Mouse (Mus musculus) T-helper 17 cell (primary cell): ENCODE measurements at regions not wholly inside any gene's neighbourhood (a gene's known extent, or its start where the extent isn't known, plus 50 kb on each side); places are given as distances from the start of the nearest gene placed in this dataset.
"Not testable (repeated sequence)": the region's sequence is repeated elsewhere in the genome, so short reads cannot be mapped to it uniquely, and the experiment has no call there.

Experiments used
- in situ Hi-C, 2 experiments: fragments of 300-600 bp; cut with MboI, MseI; formaldehyde crosslinking; loops; 1 replicate in 1 of 2; 2 replicates in 1 of 2; pipeline ENCODE4 v1.15.1; 2025; ENCODE audit warnings: high pct_unique_total_duplicates in 2 of 2

DNA sequence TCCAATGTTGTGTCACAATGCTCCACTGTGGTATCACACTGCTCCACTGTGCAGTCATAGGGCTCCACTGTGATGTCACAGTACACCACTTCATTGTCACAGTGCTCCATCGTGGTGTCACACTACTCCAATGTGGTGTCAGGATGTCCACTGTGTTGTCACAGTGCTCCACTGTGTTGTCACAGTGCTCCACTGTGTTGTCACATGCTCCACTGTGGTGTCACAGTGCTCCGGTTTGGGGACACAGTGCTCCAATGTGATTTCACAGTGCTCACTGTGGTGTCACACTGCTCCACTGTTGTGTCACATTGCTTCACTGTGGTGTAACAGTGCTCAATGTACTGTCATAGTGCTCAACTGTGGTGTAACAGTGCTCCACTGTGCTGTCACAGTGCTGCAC, 108.1 kb upstream of the Scaf8 start:
- in situ Hi-C loops: no loop called here

DNA sequence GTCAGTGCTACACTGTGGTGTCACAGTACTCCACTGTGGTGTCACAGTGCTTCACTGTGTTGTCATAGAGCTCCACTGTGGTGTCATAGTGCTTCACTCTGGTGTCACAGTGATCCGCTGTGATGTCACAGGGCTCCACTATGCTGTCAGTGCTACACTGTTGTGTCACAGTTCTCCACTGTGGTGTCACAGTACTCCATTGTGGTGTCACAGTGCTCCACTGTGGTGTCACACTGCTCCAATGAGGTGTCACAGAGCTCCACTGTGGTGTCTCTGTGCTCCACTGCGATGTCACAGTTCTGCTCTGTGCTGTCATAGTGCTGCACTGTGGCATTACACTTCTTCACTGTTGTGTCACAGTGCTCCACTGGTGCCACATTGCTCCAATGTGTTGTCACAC, 107.5 kb upstream of the Scaf8 start:
- in situ Hi-C loops: no loop called here

DNA sequence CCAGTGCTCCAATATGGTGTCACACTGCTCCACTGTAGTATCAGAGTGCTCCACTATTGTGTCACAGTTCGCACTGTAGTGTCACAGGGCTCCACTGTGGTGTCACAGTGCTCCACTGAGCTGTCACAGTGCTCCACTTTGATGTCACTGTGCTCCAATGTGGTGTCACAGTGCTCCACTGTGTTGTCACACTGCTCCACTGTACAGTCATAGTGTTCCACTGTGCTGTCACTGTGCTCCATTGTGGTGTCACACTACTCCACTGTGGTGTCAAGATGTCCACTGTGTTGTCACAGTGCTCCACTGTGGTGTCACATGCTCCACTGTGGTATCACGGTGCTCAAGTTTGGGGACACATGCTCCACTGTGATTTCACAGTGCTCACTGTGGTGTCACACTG, 104.8 kb upstream of the Scaf8 start:
- in situ Hi-C loops: no loop called here

DNA sequence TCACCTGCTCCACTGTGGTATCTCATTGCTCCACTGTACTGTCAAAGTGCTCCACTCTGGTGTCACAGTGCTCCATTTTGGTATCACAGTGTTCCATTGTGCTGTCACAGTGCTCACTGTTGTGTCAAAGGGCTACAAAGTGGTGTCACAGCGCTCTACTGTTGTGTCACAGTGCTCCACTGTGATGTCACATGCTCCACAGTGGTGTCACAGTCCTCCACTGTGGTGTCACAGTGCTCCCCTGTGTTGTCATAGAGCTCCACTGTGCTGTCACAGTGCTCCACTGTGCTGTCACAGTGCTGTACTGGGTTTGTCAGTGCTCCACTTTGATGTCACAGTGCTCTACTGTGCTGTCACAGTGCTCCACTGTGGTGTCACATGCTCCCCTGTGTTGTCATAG, 102.7 kb upstream of the Scaf8 start:
- in situ Hi-C loops: no loop called here

DNA sequence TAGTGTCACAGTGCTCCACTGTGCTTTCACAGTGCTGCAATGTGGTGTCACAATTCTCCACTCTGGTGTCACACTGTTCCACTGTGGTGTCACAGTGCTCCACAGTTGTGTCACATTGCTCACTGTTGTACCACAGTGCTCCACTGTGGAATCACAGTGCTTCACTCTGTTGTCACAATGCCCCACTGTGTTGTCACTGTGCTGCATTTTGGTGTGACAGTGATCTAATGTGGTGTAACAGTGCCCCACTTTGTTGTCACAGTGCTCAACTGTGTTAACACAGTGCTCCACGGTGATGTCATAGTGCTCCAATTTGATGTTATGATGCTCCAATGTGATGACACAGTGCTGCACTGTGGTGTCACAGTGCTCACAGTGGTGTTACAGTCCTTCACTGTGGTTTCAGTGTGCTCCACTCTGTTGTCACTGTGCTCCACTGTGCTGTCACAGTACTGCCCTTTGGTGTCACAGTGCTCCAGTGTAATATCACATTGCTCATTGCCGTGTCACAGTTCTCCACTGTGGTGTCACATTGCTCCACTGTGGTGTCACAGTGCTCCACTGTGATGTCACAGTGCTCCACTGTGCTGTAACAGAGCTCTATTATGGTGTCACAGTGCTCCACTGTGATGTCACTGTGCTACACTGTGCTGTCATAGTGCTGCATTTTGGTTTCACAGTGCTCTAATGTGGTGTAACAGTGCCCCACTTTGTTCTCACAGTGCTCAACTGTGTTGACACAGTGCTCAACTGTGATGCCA, 95.0 kb upstream of the Scaf8 start:
- in situ Hi-C loops: no loop called here

DNA sequence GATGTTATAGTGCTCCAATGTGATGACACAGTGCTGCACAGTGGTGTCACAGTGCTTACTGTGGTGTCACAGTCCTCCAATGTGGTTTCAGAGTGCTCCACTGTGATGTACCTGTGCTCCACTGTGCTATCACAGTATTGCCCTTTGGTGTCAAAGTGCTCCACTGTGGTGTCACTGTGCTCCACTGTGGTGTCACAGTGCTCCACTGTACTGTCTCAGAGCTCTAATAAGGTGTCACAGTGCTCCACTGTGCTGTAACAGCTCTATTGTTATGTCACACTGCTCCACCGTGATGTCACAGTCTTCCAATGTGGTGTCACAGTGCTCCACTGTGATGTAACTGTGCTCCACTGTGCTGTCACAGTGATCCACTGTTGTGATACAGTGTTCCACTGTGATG, 94.4 kb upstream of the Scaf8 start:
- in situ Hi-C loops: no loop called here

DNA sequence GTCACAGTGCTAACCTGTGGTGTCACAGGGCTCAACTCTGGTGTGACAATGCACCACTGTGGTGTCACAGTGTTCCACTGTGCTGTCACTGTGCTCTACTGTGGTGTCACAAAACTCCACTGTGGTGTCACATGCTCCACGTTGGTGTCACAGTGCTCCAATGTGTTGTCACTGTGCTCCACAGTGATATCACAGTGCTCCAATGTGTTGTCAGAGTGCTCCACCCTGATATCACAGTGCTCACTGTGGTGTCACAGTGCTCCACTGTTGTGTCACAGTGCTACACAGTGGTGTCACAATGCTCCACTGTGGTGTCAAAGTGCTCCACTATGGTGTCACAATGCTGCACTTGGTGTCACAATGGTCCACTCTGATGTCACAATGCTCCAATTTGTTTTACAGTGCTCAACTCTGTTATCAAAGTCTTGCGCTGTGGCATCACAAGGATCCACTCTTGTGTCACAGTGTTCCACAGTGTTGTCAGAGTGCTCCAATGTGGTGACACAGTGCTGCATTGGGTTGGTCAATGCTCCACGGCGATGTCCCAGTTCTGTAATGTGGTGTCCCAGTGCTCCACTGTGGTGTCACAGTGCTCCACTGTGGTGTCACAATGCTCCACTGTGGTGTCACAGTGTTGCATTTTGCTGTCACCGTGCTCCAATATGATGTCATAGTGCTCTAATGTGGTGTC, 92.4 kb upstream of the Scaf8 start:
- in situ Hi-C loops: no loop called here

DNA sequence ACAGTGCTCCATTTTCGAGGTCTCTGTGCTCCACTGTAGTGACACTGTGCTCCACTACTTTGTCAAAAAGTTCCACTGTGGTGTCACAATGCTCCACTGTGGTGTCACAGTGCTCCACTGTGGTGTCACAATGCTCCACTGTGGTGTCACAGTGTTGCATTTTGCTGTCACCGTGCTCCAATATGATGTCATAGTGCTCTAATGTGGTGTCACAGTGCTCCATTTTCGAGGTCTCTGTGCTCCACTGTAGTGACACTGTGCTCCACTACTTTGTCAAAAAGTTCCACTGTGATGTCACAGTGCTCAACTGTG, 91.9 kb upstream of the Scaf8 start:
- in situ Hi-C loops: not testable (repeated sequence)

DNA sequence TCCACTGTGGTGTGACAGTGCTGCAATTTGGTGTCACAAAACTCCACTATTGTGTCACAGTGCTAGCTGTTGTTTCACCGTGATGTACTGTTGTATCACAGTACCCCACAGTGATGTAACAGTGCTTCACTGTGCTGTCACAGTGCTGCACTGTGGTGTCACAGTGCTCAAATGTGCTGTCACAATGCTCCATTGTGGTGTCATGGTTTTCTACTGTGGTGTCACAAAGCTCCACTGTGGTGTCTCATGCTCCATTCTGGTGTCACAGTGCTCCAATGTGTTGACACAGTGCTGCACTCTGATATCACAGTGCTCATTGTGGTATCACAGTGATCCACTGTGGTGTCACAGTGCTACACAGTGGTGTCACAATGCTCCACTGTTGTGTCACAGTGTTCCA, 91.3 kb upstream of the Scaf8 start:
- in situ Hi-C loops: no loop called here

DNA sequence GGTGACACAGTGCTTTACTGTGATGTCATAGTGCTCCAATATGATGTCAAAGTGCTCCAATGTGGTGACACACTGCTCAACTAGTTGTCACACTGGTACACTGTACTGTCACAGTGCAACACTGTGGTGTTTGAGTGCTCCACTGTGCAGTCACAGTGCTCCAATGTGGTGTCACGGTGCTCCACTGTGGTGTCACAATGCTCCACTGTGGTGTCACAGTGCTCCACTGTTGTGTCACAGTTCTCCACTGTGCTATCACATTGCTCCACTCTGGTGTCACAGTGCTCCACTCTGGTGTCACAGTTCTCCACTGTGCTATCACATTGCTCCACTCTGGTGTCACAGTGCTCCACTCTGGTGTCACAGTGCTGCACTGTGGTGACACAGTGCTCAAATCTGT, 87.9 kb upstream of the Scaf8 start:
- in situ Hi-C loops: not testable (repeated sequence)

DNA sequence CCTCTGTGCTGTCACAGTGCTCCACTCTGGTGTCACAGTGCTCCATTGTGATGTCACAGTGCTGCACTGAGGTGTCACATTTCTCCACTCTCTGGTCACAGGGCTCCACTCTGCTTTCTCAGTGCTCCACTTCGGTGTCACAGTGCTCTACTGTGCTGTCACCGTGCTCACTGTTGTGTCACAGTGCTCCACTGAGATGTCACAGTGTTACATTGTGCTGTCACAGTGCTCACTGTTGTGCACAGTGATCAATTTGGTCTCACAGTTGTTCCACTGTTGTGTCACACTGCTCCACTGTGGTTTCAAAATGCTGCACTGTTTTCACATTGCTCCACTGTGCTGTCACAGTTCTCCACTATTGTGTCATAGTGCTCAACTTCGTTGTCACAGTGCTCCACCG, 87.4 kb upstream of the Scaf8 start:
- in situ Hi-C loops: no loop called here

DNA sequence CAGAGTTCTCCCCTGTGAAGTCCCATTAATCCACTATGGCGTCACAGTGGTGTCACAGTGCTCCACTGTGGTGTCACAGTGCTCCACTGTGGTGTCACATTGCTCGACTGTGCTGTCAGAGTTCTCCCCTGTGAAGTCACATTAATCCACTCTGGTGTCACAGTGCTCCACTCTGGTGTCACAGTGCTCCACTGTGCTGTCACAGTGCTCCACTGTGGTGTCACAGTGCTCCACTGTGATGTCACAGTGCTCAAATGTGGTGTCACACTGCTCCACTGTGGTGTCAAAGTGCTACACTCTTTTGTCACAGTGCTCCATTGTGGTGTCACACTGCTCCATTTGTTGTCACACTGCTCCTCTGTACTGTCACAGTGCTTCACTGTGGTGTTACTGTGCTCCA, 85.0 kb upstream of the Scaf8 start:
- in situ Hi-C loops: not testable (repeated sequence)

DNA sequence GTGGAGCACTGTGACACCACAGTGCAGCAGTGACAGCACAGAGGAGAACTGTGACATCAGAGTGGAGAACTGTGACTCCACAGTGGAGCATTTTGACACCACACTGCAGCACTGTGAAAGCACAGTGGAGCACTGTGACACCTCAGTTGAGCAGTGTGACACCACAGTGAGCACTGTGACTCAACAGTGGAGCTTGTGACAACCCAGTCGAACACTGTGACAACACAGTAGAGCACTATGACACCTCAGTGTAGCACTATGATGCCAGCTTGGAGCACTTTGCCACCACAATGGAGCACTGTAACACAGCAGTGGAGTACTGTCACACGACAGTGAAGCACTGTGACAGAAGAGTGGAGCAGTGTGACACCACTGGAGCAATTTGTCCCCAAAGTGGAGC, 79.7 kb upstream of the Scaf8 start:
- in situ Hi-C loops: no loop called here

DNA sequence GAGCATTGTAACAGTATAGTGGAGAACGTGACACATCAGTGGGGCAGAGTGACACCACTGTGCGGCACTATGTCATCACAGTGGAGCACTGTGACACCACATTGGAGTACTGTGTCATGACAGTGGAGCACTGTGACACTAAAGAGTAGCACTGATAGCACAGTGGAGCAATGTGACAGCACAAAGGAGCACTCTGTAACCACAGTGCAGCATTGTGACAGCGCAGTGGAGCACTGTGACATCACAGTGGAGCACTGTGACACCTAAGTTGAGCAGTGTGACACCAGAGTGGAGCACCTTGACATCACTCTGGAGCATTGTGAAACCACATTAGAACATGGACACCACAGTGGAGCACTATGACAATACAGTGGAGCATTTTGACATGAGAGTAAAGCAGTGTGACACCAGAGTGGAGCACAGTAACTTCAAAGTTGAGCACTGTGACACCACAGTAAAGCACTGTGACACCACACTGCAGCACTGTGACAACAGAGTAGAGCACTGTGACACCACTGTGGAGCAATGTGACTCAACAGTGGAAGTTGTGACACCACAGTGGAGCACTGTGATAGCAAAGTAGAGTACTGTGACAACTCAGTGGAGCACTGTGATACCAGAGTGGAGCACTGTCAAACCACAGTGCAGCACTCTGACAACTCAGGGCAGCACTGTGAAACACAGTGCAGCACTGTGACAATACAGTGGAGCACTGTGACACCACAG, 77.5 kb upstream of the Scaf8 start:
- in situ Hi-C loops: no loop called here

DNA sequence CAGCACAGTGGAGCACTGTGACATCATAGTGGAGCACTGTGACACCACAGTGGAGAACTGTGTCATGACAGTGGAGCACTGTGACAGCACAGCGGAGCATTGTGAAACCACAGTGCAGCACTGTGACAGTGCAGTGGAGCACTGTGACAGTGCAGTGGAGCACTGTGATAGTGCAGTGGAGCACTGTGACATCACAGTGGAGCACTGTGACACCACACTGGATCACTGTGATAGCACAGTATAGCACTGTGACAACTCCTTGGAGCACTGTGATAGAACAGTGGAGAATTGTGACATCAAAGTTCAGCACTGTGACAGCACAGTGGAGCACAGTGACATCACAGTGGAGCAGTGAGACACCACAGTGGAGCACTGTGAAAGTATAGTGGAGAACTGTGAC, 76.7 kb upstream of the Scaf8 start:
- in situ Hi-C loops: no loop called here

DNA sequence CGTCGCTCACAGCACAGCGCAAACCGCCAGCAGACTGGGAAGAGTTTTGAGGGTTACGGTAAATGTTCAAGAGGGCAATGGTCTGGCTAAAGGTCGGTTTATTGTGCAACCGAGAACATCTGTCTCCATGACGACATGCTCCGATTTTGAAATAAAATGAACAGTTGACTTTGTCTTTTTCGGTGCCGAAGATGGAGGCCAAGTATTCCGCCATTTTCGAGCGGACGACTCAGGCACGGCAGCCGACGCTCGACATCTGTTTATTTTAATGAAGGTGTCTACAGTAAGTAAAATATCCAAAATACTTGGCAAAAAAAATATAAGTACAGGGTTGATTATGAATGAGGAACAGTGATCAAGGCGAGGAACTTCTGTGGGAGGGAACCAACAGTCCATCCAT, 70.3 kb upstream of the Scaf8 start:
- in situ Hi-C loops: loop anchor here in 1 of 2 experiments (5.0 kb wide), 1 partner anchor 98 kb away; no protein-coding TSS in a partner anchor

DNA sequence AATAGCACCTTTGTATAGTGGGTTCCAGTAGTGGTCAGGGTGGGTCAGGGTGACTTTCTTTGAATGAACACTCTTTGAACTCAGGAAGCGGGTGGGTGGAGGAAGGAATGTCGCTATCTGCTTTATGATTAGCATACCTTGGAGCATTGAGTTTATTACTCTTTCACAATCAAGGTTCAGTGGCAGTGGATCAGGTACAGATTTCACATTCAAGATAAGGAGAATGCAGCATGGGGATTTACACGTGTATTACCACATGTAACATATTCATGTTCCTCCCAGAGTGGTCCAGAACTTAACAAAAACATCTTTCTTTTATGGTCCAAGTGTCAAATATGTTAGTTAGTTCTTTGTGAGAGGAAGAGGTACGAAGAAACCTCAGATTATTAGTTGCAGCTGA, 60.9 kb upstream of the Scaf8 start:
- in situ Hi-C loops: not testable (repeated sequence)

DNA sequence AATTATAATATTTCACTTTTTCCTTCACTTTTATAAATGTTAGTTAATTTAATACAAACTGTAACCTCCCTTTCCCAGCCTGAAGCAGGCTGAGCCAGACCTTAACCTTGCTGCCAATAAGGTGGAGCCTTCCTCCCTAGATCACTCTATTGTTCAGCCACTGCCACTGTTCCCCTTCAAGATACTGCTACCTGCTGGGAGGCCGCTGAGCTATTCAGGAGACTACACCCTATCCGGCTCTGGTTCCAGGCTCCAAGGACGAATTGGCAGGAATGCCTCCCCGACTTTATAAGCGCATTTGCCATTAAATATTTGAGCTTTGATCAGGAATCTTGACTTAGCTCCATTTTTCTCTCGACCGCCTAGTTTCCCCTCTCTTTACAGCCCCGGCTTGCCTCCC, 59.9 kb upstream of the Scaf8 start:
- in situ Hi-C loops: not testable (repeated sequence)

DNA sequence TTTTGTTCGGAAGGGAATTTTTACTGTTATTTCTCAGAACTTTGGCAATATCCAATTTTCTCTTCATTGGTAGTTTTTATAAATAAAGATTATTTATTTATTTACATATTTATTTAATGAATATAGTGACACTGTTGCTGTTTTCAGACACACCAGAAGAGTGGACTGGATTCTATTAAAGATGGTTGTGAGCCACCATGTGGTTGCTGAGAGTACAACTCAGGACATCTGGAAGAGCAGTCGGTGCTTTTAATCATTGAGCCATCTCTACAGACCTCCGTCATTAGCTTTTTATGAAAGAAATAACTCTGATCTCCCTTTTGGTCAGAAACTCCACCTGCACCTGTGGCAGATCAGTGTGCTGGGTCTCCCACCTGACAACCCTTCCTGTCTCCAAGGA, 59.4 kb upstream of the Scaf8 start:
- in situ Hi-C loops: not testable (repeated sequence)

DNA sequence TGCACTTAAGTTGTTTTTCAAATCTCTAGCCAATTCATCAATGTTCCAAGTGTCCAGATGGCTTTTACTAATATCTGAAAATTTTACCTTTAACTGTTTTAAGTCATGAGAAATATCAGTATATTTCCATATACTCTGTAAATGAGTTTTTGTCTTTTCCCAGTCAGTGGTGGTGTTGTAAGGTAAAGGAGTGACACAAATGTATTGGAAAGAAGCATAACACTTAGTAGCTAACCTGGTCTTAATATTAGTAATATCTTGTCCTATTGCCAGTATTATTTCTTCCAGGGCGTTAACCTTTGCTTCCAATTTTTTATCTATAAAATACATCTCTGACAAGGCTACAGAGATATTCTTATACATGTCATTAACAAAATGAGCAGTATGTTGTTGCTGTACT, 51.4 kb upstream of the Scaf8 start:
- in situ Hi-C loops: not testable (repeated sequence)
